Mouse (Mus musculus) ovary, postnatal 10 days (tissue): ENCODE measurements around the gene Med24.

ENCODE experiments used
- DNase-seq: peaks from one replicate; pipeline ENCODE4 v3.0.0; 2022; ENCODE audit warnings: low spot score

The Med24 gene

DNA sequence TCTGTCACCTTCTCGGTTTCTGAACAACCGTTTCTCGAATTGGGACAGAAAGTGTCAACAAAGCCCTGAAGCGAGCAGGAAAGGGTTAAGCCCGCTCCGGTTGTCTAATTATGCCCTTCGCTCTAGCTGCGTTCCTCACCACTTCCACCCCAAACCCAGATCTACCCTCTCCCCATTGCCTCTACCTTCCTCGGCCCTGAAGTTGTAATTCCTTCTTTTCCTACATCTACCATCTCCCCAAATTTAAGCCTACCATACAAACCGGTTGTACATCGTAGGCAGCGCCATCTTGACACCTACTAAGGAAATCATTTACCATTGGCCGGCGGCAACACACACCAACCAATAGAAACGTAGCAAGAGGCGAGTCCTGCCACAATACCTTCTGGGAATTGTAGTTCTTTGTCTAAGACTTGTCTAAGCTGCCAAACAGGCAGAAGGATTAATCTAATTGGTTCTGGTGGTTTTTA is at the start of gene Med24:
Gene Med24, minus strand, starts transcription at position 317 of the 470 bp plus-strand sequence.
- no peak for DNase-seq

DNA sequence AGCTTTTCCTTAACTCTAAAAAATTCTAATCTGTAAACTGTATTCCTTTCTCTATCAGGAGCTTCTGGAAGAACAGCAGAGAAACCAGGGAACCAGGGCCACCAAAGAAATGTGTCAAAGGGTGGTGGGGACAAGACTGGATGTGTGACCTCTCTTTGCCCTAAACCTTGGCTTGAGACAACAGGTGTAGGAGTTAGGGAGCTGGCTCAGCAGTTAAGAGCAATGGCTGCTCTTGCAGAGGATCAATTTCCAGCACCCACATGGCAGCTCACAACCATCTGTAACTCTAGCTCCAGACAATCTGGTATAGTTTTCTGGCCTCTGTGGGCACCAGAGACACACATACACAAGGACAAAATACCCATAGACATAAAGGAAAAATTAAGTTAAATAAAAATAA is 48.7 kb upstream of the Med24 start:
- DNase-seq: no peak

DNA sequence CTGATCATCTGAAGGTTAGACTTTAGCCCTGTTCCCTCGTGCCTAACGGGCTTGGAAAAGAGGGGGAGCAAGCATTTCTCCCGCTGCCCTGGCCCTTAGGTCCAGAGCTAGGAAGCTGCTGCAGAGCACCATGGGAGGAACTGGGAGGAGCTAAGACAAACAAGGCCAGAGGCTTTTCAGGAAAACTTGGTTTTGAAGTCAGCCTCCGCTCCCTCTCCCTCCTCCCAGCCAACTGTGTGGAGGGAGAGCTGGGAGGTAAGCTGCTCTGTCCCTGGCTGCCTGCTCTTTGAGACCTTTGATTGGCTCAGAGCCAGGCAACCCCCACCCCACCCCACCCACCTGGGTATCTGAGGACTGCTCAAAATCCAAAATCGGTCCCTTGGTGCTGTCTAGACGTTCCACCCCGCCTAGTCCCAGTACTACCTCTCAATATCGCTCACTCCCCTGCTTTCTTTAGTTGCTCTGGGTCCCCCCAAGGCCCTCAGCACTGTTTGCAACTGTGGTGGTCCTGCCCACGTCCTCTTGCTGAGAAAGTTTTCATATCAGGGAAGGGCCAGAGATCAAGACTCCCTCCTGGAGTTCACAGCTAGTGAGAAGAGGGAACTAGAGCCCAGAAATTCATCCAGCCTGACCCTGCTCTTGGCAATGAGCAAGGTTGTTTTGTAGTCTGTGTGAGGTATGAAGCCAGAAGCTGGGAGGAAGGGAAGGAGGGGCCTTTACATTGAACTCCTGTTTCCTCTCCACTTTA is 47.8 kb upstream of the Med24 start:
- DNase-seq: no peak

DNA sequence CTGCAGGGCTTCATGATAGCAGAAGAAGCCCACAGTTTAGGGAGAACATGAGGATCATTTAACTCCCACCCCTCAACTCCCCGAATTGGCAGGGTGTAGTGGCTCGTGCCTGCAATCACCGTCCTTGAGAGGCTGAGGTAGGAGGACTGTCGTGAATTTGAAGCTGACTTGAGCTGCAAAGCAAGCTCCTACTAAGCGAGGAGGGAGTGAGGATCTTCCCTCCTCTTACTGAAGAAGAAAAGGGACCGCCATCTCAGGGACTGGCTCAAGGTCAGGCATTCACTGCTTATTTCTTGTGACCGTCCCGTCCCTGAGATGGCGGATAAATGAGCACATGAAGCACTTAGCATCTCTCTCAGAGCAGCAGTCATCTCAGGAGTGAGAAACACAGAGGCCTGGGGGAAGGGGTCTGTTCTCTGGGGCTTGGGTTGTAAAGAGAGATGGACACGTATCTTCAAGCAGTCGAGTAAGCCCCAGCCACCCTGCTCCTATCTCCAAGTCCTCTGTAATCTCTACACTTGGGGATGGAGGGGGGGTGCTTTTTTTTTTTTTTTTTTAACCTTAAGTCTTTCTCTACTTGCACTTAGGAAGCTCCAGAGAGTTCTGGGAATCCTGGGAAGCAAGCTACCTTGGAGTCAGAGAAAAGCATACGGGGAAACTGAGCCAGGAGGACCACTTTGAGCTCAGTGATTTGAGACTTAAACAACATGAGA is 47.0 kb upstream of the Med24 start:
- no peak for DNase-seq

DNA sequence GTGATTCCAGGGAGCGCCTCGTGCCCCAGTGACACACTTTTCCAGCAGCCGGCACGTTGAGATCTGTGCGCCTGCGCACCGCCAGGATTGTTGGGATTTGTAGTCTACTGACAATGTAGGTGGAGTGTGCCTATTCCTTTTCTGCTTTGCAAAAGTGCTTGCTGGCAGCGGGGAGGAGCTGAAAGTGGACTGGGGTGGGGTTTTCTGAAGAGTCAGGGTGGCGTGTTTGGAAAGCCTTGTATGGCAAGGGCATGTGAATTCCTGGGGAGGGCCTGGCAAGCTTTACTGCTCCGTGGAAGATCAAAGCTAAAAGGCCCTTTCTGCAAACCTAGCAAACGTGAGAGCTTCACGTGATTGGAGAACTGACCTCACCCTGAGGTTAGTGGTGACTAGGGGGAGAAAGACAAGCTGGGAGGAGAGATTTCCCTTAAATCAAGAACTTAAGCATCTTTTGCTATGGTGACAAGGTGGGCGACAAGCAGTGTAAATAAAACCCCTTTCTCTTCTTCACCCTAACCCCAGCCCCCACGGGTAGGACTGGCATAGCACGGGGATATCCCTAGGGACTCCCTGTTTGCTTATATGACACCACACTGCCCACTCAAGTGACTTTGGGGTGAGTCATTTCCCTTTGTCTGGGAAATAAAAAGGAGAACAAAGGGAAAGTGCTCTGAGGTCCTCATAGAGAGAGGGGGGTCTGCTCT is 46.3 kb upstream of the Med24 start:
- DNase-seq: peak; percentile 93

DNA sequence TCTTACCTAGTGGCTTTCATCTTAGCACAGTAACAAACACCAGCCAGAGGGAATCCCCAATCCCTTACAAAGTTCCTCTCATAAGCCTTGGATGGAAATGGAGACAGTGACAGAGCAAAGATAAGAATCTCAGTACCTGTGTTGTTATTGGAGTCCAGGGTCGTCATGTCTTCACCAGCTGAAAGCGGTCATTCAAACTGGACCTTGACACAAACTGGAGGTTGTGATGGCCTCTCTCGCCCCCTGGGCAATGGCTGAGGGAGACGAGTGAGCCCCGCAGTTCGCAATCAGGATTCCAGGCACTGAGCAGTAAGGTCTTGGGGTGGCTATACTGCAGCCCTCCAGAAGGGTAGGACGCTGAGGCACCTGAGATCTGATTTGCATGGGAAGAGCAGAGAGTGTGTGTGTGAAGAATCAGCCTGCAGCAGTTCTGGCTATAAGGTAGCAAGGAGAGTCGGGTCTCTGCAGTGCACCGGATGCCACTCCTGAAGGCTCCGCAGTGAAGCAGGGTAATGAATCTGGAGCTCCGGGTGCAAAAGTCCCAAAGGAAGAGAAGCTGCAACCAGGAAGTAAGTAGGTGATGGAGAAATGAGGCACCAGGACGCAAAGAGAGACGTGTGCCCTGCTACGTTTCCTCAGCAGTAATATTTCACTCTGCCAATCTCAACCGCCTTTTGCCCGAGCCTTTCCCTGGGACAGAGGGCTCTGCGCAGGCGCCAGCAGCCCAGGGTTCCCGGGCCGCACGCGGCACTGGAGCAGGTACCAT is 45.5 kb upstream of the Med24 start, which contains the start of gene Nr1d1:
Gene Nr1d1, minus strand, starts transcription at position 752 of the 766 bp plus-strand sequence.
- DNase-seq: no peak

DNA sequence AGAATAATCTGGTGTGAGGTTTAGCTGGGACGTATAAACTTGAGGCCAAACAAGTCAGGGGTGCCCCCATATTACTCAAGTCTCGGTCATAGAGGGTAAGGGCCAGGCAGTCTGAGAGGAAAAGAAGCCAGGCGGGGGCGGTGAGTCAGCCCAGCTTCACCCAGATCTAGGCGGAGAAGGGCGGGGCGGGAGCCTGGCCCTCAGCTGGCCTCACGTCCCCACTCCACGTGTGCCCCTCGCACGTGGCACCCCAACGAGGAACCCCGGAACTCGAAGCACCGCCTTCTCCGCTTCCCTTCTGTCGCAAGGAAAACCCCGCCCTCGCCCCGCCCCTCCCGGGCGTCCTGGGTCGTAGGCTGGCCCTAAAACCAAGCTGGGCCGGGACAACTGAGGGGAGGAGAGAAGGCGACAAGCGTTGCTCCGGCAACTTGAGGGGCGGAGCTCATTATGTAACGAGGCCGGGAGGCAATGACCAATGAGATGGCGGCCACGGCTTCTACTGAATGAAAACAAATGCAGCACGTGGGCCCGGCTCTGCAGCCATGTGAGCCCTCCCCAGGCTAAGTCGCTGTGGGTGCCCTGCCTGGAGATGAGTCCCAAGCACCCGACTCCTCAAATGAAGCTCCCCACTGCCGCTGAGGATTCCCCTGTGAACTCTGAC is 44.5 kb upstream of the Med24 start:
- DNase-seq: peak; percentile 90

DNA sequence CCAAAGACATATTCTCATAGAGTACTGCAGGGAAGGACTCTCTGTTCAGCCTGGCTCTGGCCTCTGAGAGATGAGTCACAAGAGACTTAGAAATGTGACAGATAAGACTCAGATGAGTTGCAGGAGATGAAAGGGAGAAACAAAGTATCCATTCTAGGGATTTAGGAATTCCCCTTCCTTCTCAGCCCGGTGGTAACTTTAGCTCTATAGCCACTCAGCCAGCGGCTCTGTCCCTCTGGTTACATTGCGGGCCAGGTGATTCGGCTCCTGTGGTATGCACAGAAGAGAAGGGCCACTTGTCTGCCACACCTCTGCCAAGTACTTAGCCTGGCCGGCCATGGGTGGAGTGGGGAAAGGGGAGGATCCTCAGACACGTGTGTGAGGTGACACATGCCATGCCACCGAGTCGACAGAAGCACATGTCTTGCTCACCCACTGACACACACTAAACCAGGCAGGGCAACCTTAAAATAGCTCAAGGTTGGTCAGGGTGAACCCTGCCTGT is 43.5 kb upstream of the Med24 start:
- no peak for DNase-seq

DNA sequence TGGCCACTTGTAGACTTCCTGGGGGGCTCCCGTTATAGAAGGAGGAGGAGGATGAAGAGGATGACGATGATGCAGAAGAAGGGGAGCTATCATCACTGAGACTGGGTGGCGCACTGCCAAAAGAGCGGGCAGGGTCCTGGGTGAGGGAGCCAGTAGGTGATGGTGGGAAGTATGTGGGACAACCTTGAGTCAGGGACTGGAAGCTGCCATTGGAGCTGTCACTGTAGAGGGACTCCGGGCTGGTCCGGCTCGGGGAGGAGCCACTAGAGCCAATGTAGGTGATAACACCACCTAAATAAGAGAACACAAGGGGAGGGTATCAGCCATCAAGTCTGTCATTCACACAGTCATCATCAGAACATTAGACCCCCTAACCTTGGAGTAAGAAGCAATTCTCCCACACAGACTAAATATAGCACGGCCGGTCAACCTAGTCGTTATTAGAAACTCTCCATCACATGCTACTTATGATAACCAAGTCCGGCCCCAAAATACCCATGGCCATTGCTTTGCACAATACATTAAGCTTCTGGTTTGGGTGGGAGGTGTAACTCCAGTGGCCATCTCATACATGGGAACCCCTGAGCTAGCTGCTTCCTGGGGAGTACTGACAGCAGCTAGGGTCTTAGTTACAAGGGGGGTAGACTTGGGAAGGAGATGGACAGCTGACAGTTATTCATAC is 42.8 kb upstream of the Med24 start:
- no peak for DNase-seq

DNA sequence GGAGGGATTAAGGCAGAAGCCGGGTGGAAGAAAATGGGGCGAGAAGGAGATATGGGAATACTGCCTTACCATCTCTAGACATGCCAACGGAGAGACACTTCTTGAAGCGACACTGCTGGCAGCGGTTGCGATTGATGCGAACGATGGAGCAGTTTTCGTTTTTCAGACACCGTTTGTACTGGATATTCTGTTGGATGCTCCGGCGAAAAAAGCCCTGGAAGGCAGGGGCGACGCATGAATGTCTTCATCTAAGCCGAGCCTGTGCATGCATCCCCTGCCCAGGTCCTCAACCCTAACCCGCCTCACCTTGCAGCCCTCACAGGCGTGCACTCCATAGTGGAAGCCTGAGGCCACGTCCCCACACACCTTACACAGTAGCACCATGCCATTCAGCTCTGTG is 41.9 kb upstream of the Med24 start:
- no peak for DNase-seq

DNA sequence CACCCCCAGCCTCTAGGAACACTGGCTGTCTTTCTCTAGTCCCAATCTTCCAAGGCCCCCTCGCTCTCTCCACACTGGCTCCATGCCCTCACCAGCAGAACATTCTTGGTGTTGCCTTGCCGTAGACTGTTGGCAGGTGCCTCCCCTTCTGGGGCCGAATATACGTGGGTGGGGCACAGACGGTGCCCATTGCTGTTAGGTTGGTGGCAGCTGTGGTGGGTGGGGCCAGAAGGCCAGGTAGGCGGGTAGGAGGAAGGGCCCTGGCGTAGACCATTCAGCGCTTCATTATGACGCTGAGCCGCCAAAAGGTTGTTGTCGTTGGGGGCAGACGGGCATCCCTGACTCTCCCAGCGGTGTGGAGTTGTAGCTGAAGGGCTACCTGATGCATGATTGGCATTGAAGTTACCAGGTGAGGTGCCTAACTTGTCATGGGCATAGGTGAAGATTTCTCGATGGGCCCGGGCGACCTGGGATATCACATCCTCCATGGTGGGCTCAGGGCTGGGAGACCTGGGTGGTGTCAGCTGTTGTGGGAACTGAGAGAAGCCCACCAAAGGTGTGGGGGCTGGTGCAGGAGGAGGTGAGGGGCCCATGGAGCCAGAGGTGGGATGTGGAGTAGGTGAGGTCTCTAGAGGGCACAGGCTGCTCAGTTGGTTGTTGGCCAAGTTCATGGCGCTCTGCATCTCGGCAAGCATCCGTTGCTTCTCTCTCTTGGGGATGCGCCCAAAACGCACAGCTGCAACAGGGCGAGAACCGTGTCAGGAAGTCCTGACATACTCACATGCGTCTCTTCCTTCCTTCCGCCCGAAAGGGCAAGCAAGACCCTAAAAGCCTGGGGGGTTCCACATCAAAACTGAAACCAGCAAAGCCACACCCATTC is 41.1 kb upstream of the Med24 start:
- DNase-seq: no peak

DNA sequence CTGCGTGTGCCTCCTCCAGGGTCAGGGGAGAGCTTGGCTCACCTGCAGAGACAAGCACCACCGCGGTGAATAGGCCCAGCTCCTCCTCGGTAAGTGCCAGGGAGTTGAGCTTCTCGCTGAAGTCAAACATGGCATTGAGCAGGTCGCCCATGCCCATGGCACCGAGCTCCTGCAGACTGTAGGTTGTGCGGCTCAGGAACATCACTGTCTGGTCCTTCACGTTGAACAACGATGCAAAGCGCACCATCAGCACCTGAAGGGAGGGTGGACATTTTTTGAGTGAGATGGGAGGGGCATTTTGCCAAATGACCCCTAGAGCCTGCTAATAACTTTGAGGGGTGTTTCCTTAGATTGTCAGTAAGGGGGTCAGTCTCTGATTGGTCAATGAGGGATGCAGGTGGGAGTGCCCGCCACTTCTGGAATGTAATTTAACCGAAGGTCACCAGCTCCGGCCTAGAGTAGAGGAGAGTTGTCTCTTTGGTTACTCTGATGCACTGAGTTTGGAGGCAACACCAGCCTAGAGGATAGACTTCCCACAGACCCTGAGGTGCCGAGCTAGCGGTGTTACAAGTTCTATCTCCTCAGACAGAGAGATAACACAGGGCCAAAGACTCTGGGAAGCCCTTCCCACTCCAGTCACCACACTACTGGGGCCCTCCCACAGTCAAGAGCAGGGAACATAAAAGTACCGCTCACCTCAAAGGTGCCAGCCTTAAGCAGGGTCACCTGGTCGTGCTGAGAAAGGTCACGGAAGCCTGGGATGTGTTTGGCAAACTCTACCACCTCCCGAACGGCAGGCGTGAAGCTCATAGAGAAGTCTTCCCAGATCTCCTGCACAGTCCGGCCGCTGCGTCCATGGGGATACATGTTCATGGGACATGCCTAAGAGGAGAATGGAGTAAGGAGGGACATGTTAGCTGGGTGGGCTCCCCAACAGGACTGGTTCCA is 40.0 kb upstream of the Med24 start:
- DNase-seq: no peak

DNA sequence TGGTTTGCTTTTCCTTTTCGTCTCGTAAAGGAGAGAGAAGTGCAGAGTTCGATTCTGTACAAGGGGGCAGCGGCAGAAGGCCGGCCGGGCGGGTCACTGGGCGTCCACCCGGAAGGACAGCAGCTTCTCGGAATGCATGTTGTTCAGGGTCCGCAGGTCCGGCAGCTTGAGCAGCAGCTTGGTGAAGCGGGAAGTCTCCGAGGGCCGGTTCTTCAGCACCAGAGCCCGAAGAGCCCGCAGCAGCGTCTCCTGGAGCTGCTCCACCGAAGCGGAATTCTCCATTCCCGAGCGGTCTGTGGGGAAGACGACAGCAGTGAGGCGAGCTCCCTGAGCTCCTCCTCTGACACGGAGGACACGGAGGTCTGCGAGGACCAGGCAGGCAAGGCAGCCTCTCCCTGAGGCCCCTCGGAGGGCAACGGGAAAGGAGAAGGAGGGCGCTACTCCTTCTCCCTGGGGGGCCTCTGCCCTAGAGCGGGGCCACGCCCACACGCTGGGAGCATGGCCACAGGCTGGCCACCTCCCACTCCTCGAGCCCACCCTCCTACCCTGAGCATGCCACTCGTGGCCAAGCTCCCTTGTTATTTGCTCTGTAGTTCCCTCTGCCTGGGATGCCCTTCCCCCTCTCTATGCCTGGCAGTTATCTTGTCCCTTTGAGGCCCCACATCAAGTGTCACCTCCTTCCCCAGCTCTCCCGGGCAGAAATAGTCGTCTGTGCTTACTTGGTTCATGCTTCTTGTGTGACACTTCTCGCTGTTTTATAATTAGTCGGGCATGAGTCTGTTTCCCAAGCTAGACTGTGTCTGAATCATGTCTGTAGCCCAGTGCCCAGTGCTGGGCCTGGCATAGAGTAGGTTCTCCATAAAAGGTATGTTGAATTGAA is 39.1 kb upstream of the Med24 start:
- DNase-seq: no peak

DNA sequence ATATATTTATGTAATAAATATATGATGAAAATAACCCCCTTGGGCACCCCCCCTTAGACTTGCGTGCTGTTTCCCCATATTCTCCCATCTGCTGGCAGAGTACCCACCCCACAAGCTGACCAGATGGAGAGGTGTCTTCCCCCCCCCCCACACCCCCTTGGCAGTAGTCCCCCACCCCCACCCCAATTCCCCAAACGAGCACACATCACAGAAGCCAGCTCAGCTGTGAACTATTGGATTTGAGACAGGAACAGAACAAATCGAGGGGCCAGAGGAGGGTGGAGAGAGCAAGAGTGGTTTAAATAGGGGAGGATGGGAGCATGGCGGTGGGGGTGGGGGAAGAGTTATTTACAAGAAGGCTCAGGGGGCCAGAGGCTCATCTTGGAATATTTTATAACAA is 38.5 kb upstream of the Med24 start:
- no peak for DNase-seq

DNA sequence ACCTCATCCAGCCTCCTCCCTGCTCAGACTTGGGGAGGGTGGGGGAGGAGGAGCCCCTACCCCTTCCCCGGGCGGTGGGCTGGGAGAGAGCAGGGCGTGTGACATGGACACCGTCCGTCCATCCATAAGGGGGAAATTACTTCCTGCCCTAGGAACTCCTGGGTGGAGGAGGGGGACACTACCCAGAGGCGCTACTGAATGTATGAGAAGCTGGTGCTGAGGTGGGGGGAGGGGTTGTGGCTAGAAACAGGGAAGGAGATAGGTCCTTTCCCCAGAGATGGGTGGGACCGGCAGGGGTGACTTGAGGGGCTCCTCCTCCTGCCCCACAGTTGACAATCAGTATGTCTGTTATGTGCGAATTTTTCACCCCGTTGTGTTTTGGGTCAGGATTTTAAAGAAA is 38.0 kb upstream of the Med24 start:
- DNase-seq: no peak

DNA sequence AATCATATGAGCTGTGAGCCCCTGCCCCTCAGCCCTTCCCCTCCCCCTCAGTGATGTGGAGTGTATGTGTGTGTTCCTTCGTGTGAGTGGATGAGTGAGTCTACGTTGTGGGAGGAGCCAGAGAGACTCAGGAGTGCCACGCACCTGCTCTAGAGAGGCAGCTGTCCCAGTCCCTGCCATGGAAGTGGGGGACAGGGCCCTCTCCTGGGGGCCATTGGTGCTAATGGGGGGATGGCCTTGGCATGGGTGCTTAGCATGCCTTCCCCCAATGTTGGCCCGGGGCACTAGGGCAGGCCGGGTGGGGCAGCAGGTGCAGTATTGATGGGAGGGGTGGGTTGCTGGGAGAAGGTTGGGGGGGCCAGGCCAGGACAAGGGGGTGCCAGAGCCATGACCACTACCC is 37.6 kb upstream of the Med24 start:
- DNase-seq: no peak

DNA sequence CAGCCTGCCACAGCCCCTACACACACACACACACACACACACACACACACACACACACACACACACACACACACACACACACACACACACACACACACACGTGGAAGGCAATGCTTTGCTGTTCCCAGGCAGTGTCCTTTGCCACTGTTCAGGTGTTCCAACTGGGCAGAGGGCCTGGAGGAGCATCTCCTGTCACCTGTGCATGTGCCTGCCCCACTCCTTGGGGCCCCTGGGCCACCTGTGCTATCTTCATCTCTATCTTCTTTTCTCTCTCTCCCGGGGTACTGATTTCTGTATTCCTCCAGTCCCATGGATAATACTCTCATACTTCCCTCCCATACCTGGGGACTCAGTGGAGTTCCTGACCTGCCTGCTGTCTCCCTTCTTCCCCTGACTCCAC is 37.1 kb upstream of the Med24 start:
- DNase-seq: no peak
